Mouse (Mus musculus) heart, postnatal 0 days (tissue): ENCODE measurements at regions not wholly inside any gene's neighbourhood (a gene's known extent, or its start where the extent isn't known, plus 50 kb on each side); places are given as distances from the start of the nearest gene placed in this dataset.

Source experiments
- ATAC-seq: fragments of 200-750 bp; cut with Nextera tagmentation; 2 replicates; pipeline ENCODE4 v1.8.0; 2017; ENCODE audit warnings: low read depth, moderate number of reproducible peaks, moderate library complexity; ENCODE audit not compliant: insufficient read depth
- DNase-seq: peaks from one replicate; pipeline ENCODE4 v3.0.0-alpha.2; 2016; ENCODE audit warnings: low spot score
- H3K27ac ChIP-seq: fragments of 300-500 bp; sonication (generic); 2 replicates; pipeline ENCODE4 v1.5.1; 2014; ENCODE audit warnings: low read depth, mild to moderate bottlenecking
- H3K27me3 ChIP-seq: fragments of 300-500 bp; sonication (generic); 2 replicates; pipeline ENCODE4 v1.6.1; 2014; ENCODE audit warnings: low read length, mixed read lengths; ENCODE audit not compliant: control insufficient read depth, insufficient read depth
- H3K36me3 ChIP-seq: fragments of 300-500 bp; sonication (generic); replicated peaks from 2 replicates; pipeline ENCODE4 v1.6.1; 2014; ENCODE audit warnings: low read length, mixed read lengths; ENCODE audit not compliant: control insufficient read depth, insufficient read depth
- H3K4me1 ChIP-seq: fragments of 300-500 bp; sonication (generic); 2 replicates; pipeline ENCODE4 v1.6.1; 2014; ENCODE audit warnings: antibody characterized with exemption; ENCODE audit not compliant: control insufficient read depth, insufficient read depth
- H3K4me2 ChIP-seq: fragments of 300-500 bp; sonication (generic); 2 replicates; pipeline ENCODE4 v1.6.1; 2014; ENCODE audit warnings: low read depth, mild to moderate bottlenecking, low read length, moderate library complexity
- H3K4me3 ChIP-seq: fragments of 300-500 bp; sonication (generic); 2 replicates; pipeline ENCODE4 v1.5.1; 2014; ENCODE audit warnings: low read depth, low read length
- H3K9ac ChIP-seq: fragments of 300-500 bp; sonication (generic); replicated peaks from 2 replicates; pipeline ENCODE4 v1.6.1; 2014; ENCODE audit warnings: low read depth, low read length, mixed read lengths
- H3K9me3 ChIP-seq: fragments of 300-500 bp; sonication (generic); replicated peaks from 2 replicates; pipeline ENCODE4 v1.6.1; 2016; ENCODE audit warnings: low read length; ENCODE audit not compliant: control insufficient read depth
- CTCF ChIP-seq: IDR thresholded peaks from 2 replicates; pipeline ENCODE4 v1.5.1; 2016; ENCODE audit warnings: antibody characterized with exemption, control low read depth, low read depth
- EP300 ChIP-seq: IDR thresholded peaks from 2 replicates; pipeline ENCODE4 v1.6.1; 2016; ENCODE audit warnings: antibody characterized with exemption, low read depth
- whole genome bisulfite sequencing: fragments of 180-500 bp; shearing (Covaris S2); extraction: QIAGEN DNeasy Blood & Tissue Kit; methylation state at CpG from one replicate; pipeline ENCODE4 v1.1.7; 2014; 5-methylcytosine and 5-hydroxymethylcytosine counted together

GRCm38 (mm10) chr12:12652361-12652760 is 289.4 kb downstream of the Mycn start:
- H3K4me3 ChIP-seq = no peak overlapping the region
- no peaks in the 10 kb centered on the region for H3K27me3 ChIP-seq
- no peak for DNase-seq
- H3K27ac ChIP-seq = no peak overlapping the region
- H3K9ac ChIP-seq = no peak overlapping the region
- no peaks in the 10 kb centered on the region for H3K4me1 ChIP-seq
- TF ChIP-seq EP300 (no peak), CTCF (no peak)
- H3K9me3 ChIP-seq = no peaks in the 10 kb centered on the region
- WGBS = 49% methylated on average over 7 of the region's 7 CpGs
- ATAC-seq = no peak
- H3K36me3 ChIP-seq = no peaks in the 10 kb centered on the region
- no peak overlapping the region for H3K4me2 ChIP-seq

- TF ChIP-seq EP300 = no peak
- TF ChIP-seq CTCF = no peak
- WGBS = 91% methylated on average over 1 of the region's 1 CpGs
- Histone ChIP-seq H3K27me3 (no peaks in the 10 kb centered on the region), H3K9me3 (no peaks in the 10 kb centered on the region), H3K4me3 (no peak overlapping the region), H3K9ac (no peak overlapping the region), H3K4me1 (no peaks in the 10 kb centered on the region), H3K4me2 (no peak overlapping the region), H3K36me3 (no peaks in the 10 kb centered on the region), H3K27ac (no peak overlapping the region)
- DNase-seq (no peak), ATAC-seq (no peak)
Observed at GRCm38 (mm10) chr12:12650309-12650708, 291.4 kb downstream of the Mycn start.

DNA sequence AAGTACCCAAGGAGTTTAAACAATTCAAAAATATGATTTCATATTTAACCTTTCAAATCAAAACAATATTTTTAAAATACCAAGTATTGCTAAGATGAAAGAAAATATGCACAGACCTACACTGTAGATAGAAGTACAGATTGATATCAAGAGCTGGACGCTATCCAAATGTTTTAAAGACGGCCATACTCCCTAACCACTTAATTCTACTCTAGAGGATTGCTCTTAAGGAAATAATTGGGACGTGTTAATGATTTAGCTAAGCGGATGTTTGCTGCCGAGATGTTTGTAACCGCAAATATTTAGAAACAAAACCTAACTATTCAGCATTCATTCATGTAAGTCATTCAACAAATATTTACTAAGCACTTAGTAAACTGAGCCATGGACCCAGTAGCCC is 294.2 kb downstream of the Mycn start:
- no peak for DNase-seq
- no peak for TF ChIP-seq CTCF
- no peak for TF ChIP-seq EP300
- ATAC-seq = no peak

GRCm38 (mm10) chr12:12645183-12645582 is 296.5 kb downstream of the Mycn start:
- Histone ChIP-seq H3K4me2 (no peak overlapping the region), H3K36me3 (no peaks in the 10 kb centered on the region), H3K4me3 (no peak overlapping the region), H3K27me3 (no peaks in the 10 kb centered on the region), H3K27ac (no peak overlapping the region), H3K4me1 (no peaks in the 10 kb centered on the region), H3K9me3 (no peaks in the 10 kb centered on the region), H3K9ac (no peak overlapping the region)
- 91% methylated on average over 4 of the region's 4 CpGs for WGBS
- no peak for TF ChIP-seq EP300
- TF ChIP-seq CTCF = no peak
- no peak for DNase-seq
- no peak for ATAC-seq

More for the DNA sequence above, 294.2 kb downstream of the Mycn start:
- Histone ChIP-seq H3K4me3 (no peak overlapping the region), H3K27ac (no peak overlapping the region), H3K9ac (no peak overlapping the region), H3K9me3 (no peaks in the 10 kb centered on the region), H3K4me2 (no peak overlapping the region), H3K36me3 (no peaks in the 10 kb centered on the region), H3K4me1 (no peaks in the 10 kb centered on the region), H3K27me3 (no peaks in the 10 kb centered on the region)
- WGBS = 75% methylated on average over 6 of the region's 6 CpGs

- Histone ChIP-seq H3K4me1 (no peaks in the 10 kb centered on the region), H3K9ac (no peak overlapping the region), H3K27ac (no peak overlapping the region), H3K4me2 (no peak overlapping the region), H3K9me3 (no peaks in the 10 kb centered on the region), H3K27me3 (no peaks in the 10 kb centered on the region), H3K4me3 (no peak overlapping the region), H3K36me3 (no peaks in the 10 kb centered on the region)
- DNase-seq (no peak), ATAC-seq (no peak)
- WGBS = 75% methylated on average over 11 of the region's 11 CpGs
- no peak for TF ChIP-seq EP300
- no peak for TF ChIP-seq CTCF
Observed at GRCm38 (mm10) chr12:12643247-12643963, 298.3 kb downstream of the Mycn start.

GRCm38 (mm10) chr12:12635308-12635707 is 306.4 kb downstream of the Mycn start:
- Histone ChIP-seq H3K4me2 (no peak overlapping the region), H3K4me3 (no peak overlapping the region), H3K27me3 (no peaks in the 10 kb centered on the region), H3K9me3 (no peaks in the 10 kb centered on the region), H3K36me3 (no peaks in the 10 kb centered on the region), H3K9ac (no peak overlapping the region), H3K27ac (no peak overlapping the region), H3K4me1 (no peaks in the 10 kb centered on the region)
- WGBS = 92% methylated on average over 3 of the region's 3 CpGs
- DNase-seq (no peak), ATAC-seq (no peak)
- no peak for TF ChIP-seq CTCF
- TF ChIP-seq EP300 = no peak
